10 mouse cellular contexts compared by ENCODE assay signal in the genomic region with DNA sequence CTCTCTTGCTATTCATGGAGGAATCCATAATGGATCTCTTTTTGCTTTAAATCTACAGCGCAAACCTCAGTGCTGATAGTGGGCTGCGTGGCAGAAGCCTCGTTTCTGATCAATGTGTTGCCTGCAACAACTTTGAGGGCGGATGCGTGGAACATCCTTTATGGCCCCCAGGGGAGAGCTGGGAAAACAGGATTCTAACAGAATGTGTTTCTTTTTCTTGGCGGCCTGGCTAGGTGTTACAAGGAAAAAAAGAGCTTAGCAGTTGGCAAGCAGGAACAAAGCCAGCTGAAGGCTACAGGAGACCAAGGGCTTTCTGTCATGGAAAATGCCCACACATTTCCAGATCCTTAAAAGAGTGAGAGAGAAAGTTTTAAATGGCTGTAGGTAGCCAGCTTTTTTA. TPM values are rescaled to one million over a fixed set of nuclear protein-coding genes. Genes with fewer than 3 reads are reported as not detected.
DNase-seq lines count a peak whose midpoint lies in the region; ATAC-seq and TF ChIP-seq lines count a peak whose summit lies in the region.
"Had no signal": no experiment of that assay in that cellular context is flagged by ENCODE, and none has a peak within 500 bp of the region (broad histone marks: within the 10 kb centered on the region; RNA-seq: fewer than 3 reads in every experiment).

No protein-coding gene starts in this region.

- H3K79me2 ChIP-seq in MEL (ENCODE audit: control insufficient read depth, insufficient read depth, low read length, poor library complexity): peaks cover 3% of the 10 kb centered on the region; the same call in 1 of the 2 replicates

- no peak for TF ChIP-seq RAD21 in MEL (IDR thresholded peaks at IDR 0.05; ENCODE audit: low read depth, low read length)

- no peaks in the 10 kb centered on the region for H3K9me3 ChIP-seq in MEL (replicated peaks; ENCODE audit: insufficient read depth, low read length)
- no peaks in the 10 kb centered on the region for H3K9me3 ChIP-seq in limb, embryonic 13.5 days
- no peaks in the 10 kb centered on the region for H3K9me3 ChIP-seq in intestine, embryonic 15.5 days
- H3K9me3 ChIP-seq: embryonic facial prominence, embryonic 15.5 days had no signal

- H3K36me3 ChIP-seq in MEL (ENCODE audit: control insufficient read depth in 1 of 2, insufficient read depth in 2 of 2, low read length in 2 of 2): peaks cover 0 to 59% of the 10 kb centered on the region in 2 experiments; a peak in 2 of 4 replicates
- H3K36me3 ChIP-seq in limb, embryonic 13.5 days: no peaks in the 10 kb centered on the region
- H3K36me3 ChIP-seq in intestine, embryonic 15.5 days: no peaks in the 10 kb centered on the region
- H3K36me3 ChIP-seq: embryonic facial prominence, embryonic 15.5 days had no signal

- no peak for TF ChIP-seq CTCF in MEL (IDR thresholded peaks at IDR 0.05 in 2 of 3, conservative IDR thresholded peaks at IDR 0.05 in 1 of 3; ENCODE audit: control insufficient read depth in 1 of 3, insufficient read depth in 1 of 3, low read depth in 2 of 3, low read length in 3 of 3, poor library complexity in 1 of 3, severe bottlenecking in 1 of 3)

- DNase-seq in cerebellum, adult 11-12 months: peak; percentile 37
- DNase-seq in MEL (ENCODE audit: low read depth, low spot score): no peak
- peak; percentile 34 to 44 for DNase-seq in frontal cortex, postnatal 14 days (ENCODE audit: low spot score in 2 of 2)
- no peak for DNase-seq in thymus, postnatal 25 days
- DNase-seq in lung, postnatal 36 days: no peak

- H3K27me3 ChIP-seq in MEL (ENCODE audit: control insufficient read depth in 1 of 2, insufficient read depth in 2 of 2, low read length in 2 of 2): no peaks in the 10 kb centered on the region
- H3K27me3 ChIP-seq in limb, embryonic 13.5 days: no peaks in the 10 kb centered on the region
- H3K27me3 ChIP-seq in intestine, embryonic 15.5 days (replicated peaks): 0 out of 2 replicates have a peak, but pooled peaks cover 2% of the 10 kb centered on the region
- H3K27me3 ChIP-seq: embryonic facial prominence, embryonic 15.5 days had no signal

- TF ChIP-seq POLR2A in MEL (IDR thresholded peaks at IDR 0.05; ENCODE audit: control insufficient read depth in 1 of 2, insufficient read depth in 1 of 2, low read depth in 1 of 2, low read length in 2 of 2, poor library complexity in 1 of 2): no peak

- 53% methylated on average over 6 of the region's 6 CpGs for WGBS in limb, embryonic 13.5 days
- 63% methylated on average over 6 of the region's 6 CpGs for WGBS in intestine, embryonic 15.5 days

- peaks cover 38 to 64% of the 10 kb centered on the region in 2 experiments for H3K4me1 ChIP-seq in MEL (ENCODE audit: control insufficient read depth in 1 of 2, insufficient read depth in 2 of 2, low read length in 2 of 2)
- H3K4me1 ChIP-seq in limb, embryonic 13.5 days: peaks cover 10% of the 10 kb centered on the region; the same call in 1 of the 2 replicates
- no peaks in the 10 kb centered on the region for H3K4me1 ChIP-seq in intestine, embryonic 15.5 days (replicated peaks)
- H3K4me1 ChIP-seq: embryonic facial prominence, embryonic 15.5 days had no signal

- TF ChIP-seq EP300 in MEL (IDR thresholded peaks at IDR 0.05; ENCODE audit: low read depth in 1 of 2, low read length in 2 of 2): no peak

- no peak for ATAC-seq in cerebellum, adult (ENCODE audit: insufficient number of reproducible peaks, low FRiP score, low TSS enrichment)
- no peak for ATAC-seq in limb, embryonic 13.5 days (ENCODE audit: low FRiP score, low read depth)
- no peak for ATAC-seq in intestine, embryonic 15.5 days
- ATAC-seq: intestine, postnatal 0 days had no signal

- no peak overlapping the region for H3K4me3 ChIP-seq in MEL (ENCODE audit: control insufficient read depth in 1 of 2, insufficient read depth in 1 of 2, low read depth in 2 of 2, low read length in 2 of 2)
- H3K4me3 ChIP-seq in limb, embryonic 13.5 days: no peak overlapping the region
- no peak overlapping the region for H3K4me3 ChIP-seq in intestine, embryonic 15.5 days (replicated peaks)
- H3K4me3 ChIP-seq: embryonic facial prominence, embryonic 15.5 days had no signal

- peak overlapping the region; percentile 82; the same call in 1 of the 2 replicates for H3K9ac ChIP-seq in MEL (ENCODE audit: control insufficient read depth, low read depth, low read length, poor library complexity, severe bottlenecking)
- H3K9ac ChIP-seq in limb, embryonic 13.5 days: no peak overlapping the region
- H3K9ac ChIP-seq in intestine, embryonic 15.5 days: no peak overlapping the region
- H3K9ac ChIP-seq: embryonic facial prominence, embryonic 15.5 days had no signal

- peak overlapping the region; percentile 100 for H3K27ac ChIP-seq in MEL (ENCODE audit: control insufficient read depth, low read depth, low read length)
- peak overlapping the region; percentile 22; the same call in 1 of the 2 replicates for H3K27ac ChIP-seq in limb, embryonic 13.5 days
- no peak overlapping the region for H3K27ac ChIP-seq in intestine, embryonic 15.5 days
- H3K27ac ChIP-seq: embryonic facial prominence, embryonic 15.5 days had no signal

- no peak overlapping the region for H3K4me2 ChIP-seq in limb, embryonic 13.5 days (replicated peaks)
- H3K4me2 ChIP-seq in intestine, embryonic 15.5 days (replicated peaks): no peak overlapping the region
- H3K4me2 ChIP-seq: embryonic facial prominence, embryonic 15.5 days had no signal

TF ChIP-seq in MEL, 35 proteins besides CTCF, POLR2A, EP300 and RAD21:
- TF ChIP-seq CHD2 (IDR thresholded peaks at IDR 0.05; ENCODE audit: low read length) (no peak), UBTF (IDR thresholded peaks at IDR 0.05; ENCODE audit: borderline replicate concordance, insufficient read depth, low read depth, low read length) (no peak), E2F4 (IDR thresholded peaks at IDR 0.05; ENCODE audit: borderline replicate concordance, low read depth, low read length) (no peak), MYC (IDR thresholded peaks at IDR 0.05; ENCODE audit: low read depth, low read length) (no peak), USF2 (IDR thresholded peaks at IDR 0.05; ENCODE audit: borderline replicate concordance in 1 of 2, insufficient read depth in 1 of 2, low read depth in 1 of 2, low read length in 2 of 2) (no peak), TAL1 (IDR thresholded peaks at IDR 0.05; ENCODE audit: low read length) (no peak), MAX (IDR thresholded peaks at IDR 0.05; ENCODE audit: low read length) (no peak), BHLHE40 (IDR thresholded peaks at IDR 0.05; ENCODE audit: borderline replicate concordance, low read depth, low read length) (no peak), NRF1 (IDR thresholded peaks at IDR 0.05; ENCODE audit: insufficient read depth, low read depth, low read length, poor library complexity, severe bottlenecking) (no peak), MAFK (IDR thresholded peaks at IDR 0.05; ENCODE audit: borderline replicate concordance, low read depth, low read length) (no peak), GATA1 (IDR thresholded peaks at IDR 0.05; ENCODE audit: low read depth, low read length) (no peak)

RNA-seq across cellular contexts. Expression of gene Fcnb, which starts 17.5 kb away (rescaled TPM):
- not detected in 2 replicates for total RNA-seq in MEL (2012; rRNA removed)
- polyA plus RNA-seq in MEL (2012; ENCODE audit: insufficient read depth in 1 of 2, insufficient read length in 2 of 2, low read depth in 1 of 2, low replicate concordance in 2 of 2, missing spikeins in 1 of 2): not detected
- polyA plus RNA-seq in limb, embryonic 13.5 days (2015; fragmentation: Nextera tagmentation; extraction: Ambion mirVana): not detected in 2 replicates
- 0.40 and 1.3 TPM in 2 replicates for polyA plus RNA-seq in intestine, embryonic 15.5 days (2015; fragmentation: Nextera tagmentation; extraction: Ambion mirVana)
- polyA plus RNA-seq: intestine, postnatal 0 days had no signal

Comparison
In these comparisons a context has a peak if more than half of its experiments do, and no peak if none do; other contexts are left out.
1. DNase-seq: peak in cerebellum, adult 11-12 months (single experiment) and frontal cortex, postnatal 14 days (2 of 2); none in MEL (single experiment), thymus, postnatal 25 days (single experiment) and lung, postnatal 36 days (single experiment).